Mouse (Mus musculus): Measurements from ENCODE around the gene Spata25. TPM values are rescaled to one million over a fixed set of nuclear protein-coding genes. Genes with fewer than 3 reads are reported as not detected.
"Not testable (repeated sequence)": the region's sequence is repeated elsewhere in the genome, so short reads cannot be mapped to it uniquely, and the experiment has no call there.

Spata25 gene
- not detected in 2 replicates for total RNA-seq (2017)

DNA sequence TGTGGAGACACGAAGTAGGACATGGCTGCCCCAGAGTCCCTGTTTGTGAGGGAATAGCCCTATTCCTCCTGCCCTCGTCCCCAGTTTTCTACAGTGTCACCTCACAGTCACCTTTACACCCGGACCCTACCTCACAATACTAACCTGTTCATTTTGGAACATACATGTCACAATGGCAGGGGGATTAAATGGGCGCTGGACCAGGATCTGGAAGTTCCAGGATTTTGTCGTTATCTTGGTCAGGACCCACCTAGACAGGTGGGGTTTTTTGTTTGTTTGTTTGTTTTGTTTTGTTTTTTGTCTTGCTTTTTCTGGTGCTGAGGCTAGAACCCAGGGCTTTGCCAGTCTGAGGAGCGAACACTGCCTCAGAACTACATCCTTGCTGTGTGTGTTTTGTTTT is at the start of gene Spata25:
Gene Spata25 (minus strand): TSS at position 101 of the 400 bp plus-strand sequence.
- no peak for ATAC-seq (replicated peaks in 1 of 2; ENCODE audit: insufficient read depth in 1 of 2, low FRiP score in 2 of 2, low TSS enrichment in 1 of 2, low read depth in 1 of 2, poor library complexity in 2 of 2, severe bottlenecking in 2 of 2)

DNA sequence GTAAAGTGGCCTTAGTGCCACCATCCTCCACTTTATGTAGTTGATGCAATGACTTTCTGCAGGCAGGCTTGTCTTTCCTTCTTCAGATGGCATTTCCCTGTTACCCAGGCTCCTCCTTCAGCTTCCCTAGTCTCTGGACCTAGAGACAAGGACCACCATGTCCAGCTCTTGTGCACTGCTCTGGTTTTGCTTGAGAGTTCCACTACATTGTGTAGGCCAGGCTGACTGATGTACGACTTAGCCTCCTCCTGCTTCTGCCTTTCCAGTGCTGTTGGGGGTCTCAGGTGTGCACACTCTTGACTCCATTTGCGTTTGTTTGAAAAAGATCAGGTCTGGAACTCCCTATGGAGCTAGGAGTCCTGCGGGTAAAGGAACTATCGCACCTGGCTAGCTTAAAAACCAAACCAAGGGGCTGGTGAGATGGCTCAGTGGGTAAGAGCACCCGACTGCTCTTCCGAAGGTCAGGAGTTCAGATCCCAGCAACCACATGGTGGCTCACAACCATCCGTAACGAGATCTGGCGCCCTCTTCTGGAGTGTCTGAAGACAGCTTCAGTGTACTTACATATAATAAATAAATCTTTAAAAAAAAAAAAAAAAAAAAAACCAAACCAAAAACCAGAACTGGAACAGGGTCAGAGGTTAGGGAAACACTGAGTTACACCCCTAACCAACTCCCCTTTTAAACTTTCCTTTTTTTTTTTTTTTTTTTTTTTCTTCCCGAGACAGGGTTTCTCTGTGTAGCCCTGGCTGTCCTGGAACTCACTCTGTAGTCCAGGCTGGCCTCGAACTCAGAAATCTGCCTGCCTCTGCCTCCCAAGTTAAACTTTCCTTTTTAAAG is 49.3 kb upstream of the Spata25 start:
- not testable (repeated sequence) for ATAC-seq (replicated peaks in 1 of 2; ENCODE audit: insufficient read depth in 1 of 2, low FRiP score in 2 of 2, low TSS enrichment in 1 of 2, low read depth in 1 of 2, poor library complexity in 2 of 2, severe bottlenecking in 2 of 2)

DNA sequence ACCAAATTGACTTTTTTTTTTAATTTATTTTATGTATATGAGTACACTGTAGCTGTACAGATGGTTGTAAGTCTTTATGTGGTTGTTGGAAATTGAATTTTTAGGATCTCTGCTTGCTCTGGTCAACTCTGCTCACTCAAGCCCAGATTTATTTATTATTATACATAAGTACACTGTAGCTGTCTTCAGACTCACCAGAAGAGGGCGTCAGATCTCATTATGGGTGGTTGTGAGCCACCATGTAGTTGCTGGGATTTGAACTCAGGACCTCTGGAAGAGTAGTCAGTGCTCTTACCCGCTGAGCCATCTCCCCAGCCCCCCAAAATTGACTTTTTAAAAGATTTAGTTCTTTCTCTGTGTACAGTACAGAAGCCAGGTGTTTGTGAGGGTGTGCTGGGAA is 47.3 kb upstream of the Spata25 start:
- ATAC-seq (replicated peaks in 1 of 2; ENCODE audit: insufficient read depth in 1 of 2, low FRiP score in 2 of 2, low TSS enrichment in 1 of 2, low read depth in 1 of 2, poor library complexity in 2 of 2, severe bottlenecking in 2 of 2), result not testable (repeated sequence)

DNA sequence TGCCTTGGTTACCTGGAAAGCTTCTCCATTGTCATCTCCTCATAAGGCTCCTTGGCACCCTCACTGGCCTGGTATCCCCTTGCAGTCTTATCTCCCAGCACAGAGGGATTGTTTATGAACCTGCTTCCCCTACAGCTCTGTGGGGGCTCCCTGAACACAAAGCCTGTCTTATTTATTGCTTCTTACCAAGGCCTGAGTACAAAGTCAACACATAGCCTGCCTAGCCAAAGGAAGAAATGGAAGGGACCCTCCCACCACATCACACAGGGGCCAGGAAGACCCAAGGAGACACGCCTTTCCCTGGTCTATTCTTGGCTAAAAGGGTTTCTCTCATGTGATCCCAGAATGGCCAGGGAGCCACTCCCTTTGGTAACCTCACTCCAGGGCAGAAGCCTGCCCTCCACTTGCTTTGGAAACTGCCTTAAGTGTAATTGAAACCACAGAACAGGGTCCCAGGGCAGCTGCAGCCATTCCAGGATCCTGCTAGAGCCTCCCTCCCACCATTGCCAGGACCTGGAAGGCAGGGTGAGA is 46.0 kb upstream of the Spata25 start:
- ATAC-seq (replicated peaks in 1 of 2; ENCODE audit: insufficient read depth in 1 of 2, low FRiP score in 2 of 2, low TSS enrichment in 1 of 2, low read depth in 1 of 2, poor library complexity in 2 of 2, severe bottlenecking in 2 of 2), result no peak

DNA sequence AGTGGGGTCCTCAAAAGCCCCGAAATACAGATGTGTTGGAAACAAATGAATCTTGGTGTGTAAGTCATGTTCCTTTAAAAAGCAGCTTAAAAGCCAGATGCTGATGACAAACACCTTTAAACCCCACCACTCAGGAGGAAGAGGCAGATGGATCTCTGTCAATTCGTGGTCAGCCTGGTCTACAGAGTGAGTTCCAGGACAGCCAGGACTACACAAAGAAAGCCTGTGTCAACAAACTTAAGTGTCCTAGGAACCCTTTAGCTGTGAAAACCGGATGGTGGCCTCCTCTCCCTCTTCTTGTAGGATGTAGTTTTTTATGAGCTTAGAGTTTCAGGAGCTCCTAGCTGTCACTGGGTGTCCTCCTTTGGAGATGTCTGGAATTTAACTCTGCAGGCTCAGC is 45.3 kb upstream of the Spata25 start:
- no peak for ATAC-seq (replicated peaks in 1 of 2; ENCODE audit: insufficient read depth in 1 of 2, low FRiP score in 2 of 2, low TSS enrichment in 1 of 2, low read depth in 1 of 2, poor library complexity in 2 of 2, severe bottlenecking in 2 of 2)

DNA sequence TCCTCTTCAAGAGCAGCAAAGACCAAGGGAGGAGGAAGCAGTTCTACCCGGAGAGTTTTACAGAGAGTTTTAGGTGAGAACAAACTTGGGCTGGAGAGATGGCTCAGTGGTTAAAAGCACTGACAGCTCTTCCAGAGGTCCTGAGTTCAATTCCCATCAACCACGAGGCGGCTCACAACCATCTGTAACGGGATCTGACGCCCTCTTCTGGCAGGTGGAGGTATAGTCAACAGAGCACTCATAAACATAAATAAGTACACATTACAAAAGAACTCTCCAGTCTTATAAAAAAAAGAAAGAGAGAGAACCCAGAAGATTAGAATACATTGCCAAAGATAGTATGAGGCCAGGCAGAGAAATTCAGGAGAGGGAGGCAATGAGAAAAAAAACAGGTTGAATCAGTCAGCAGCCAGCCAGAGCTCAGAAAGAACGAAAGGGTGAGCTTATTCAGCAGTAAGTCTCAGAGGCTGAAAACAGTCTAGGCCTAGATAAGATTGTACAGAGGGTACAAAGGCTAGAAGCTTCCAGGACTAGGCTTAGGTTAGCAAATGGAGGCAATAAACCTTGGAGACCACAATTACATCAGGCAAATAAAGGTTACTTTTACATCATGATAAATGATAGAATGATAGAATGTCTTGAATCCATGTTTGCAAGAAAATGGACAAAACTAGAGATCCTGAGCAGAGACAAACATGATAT is 43.4 kb upstream of the Spata25 start:
- ATAC-seq (replicated peaks in 1 of 2; ENCODE audit: insufficient read depth in 1 of 2, low FRiP score in 2 of 2, low TSS enrichment in 1 of 2, low read depth in 1 of 2, poor library complexity in 2 of 2, severe bottlenecking in 2 of 2), result no peak

DNA sequence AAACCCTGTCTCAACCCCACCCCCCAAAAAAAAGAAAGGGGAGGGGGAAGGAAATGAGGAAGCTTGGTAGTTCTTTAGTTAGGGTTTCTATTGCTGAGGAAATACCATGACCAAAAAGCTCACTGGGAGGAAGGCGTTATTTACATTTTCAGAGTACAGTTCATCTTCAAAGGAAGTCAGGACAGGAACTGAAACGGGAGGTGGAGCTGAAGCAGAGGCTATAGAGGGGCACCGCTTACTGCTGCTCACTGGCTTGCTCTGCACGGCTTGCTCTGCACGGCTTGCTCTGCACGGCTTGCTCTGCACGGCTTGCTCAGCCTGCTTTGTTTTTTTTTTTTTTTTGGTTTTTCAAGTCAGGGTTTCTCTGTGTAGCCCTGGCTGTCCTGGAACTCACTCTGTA is 40.2 kb upstream of the Spata25 start:
- peak in 1 of 2 experiments; percentile 37; a peak in 1 of 4 replicates for ATAC-seq (replicated peaks in 1 of 2; ENCODE audit: insufficient read depth in 1 of 2, low FRiP score in 2 of 2, low TSS enrichment in 1 of 2, low read depth in 1 of 2, poor library complexity in 2 of 2, severe bottlenecking in 2 of 2)

DNA sequence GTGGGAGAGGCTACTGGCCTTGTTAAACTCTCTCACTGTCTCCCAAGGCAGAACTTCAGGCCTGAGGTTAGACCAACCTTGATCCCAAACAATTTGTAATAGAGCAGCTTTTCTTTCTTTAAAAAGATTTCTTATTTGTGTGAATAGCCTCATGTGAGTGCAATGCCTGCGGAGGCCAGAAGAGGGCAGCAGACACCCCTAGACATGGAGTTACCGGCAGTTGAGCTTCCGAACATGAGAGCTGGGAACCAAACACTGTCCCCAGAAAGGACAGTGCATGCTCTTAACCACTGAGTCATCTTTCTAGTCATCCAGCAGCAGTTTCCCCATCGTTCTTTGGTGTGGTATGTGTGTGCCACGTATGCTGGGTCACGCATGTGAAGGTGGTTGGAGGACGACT is 39.2 kb upstream of the Spata25 start:
- no peak for ATAC-seq (replicated peaks in 1 of 2; ENCODE audit: insufficient read depth in 1 of 2, low FRiP score in 2 of 2, low TSS enrichment in 1 of 2, low read depth in 1 of 2, poor library complexity in 2 of 2, severe bottlenecking in 2 of 2)

DNA sequence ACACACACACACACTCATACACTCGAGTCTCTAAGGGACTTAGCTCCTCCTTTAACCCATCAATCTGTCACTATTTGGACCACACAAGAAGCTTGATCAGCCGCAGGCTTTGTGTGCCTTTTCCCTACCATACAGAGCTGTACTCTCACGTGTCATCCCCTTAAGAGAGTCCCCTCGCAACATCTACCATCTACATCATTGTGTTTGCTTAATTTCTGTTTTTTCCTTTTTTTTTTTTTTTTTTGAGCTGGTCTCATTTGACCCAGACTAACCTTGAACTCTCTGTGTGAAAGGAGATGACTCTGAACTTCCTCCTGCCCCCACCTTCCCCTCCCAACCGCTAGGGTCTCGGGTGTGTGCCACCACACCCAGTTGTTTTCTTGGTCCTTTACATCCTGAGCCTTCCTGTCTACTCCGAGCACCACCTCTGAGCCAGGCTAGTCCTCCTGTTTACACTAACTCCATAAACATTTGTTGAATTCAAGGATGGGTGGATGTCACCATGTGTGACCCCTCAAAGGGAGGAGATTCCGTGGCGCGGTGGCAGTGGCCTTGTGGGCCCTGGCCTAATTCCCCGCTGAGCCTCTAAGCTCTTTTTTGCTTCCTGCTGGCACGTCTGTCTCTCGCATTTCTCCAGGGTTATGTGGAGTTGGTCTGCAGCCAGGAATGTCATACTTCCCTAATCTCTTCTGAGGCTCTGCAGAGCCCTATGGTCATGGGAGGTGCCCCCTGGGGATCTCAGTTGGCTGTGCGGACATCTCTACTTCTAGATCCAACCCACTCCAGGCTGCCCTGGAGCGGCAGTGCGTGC is 38.6 kb upstream of the Spata25 start:
- peak; percentile 63 to 75 for ATAC-seq (replicated peaks in 1 of 2; ENCODE audit: insufficient read depth in 1 of 2, low FRiP score in 2 of 2, low TSS enrichment in 1 of 2, low read depth in 1 of 2, poor library complexity in 2 of 2, severe bottlenecking in 2 of 2)

DNA sequence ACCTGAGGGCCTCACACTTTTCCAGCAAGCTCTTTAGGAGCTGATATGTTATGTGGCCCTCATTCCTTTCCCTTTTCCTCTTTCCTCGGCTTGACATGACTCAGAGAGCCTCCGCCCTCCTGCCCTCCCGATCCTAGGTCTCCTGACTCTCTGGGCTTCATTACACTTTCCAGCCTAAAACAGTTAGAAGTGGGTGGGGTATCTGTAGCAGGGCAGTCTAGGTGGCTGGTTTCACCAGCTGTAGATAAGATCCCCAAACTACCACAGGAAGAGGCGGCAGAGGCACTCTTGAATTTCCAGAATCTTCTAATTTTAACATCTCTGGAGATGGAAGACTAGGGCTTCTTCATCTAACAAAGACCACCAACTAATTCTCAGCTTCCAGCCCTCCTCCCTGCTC is 36.3 kb upstream of the Spata25 start:
- no peak for ATAC-seq (replicated peaks in 1 of 2; ENCODE audit: insufficient read depth in 1 of 2, low FRiP score in 2 of 2, low TSS enrichment in 1 of 2, low read depth in 1 of 2, poor library complexity in 2 of 2, severe bottlenecking in 2 of 2)

DNA sequence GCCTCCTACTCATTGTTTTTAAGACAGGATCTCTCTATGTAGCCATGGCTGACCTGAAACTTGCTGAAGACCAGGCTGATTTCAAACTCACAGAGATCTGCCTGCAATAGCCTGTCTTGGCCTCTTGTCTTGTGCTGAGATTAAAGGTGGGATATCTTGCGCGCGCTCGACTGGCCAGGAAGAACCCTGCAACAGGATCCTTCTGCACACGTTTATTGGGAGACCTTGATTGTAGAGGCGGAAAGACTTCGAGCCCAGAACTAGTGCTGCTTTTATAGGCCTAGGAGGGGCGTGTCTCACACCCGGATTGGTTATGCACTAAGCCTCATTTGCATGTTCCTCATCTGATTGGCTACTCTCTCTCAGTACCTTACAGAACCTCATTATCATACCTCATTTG is 35.1 kb upstream of the Spata25 start:
- not testable (repeated sequence) for ATAC-seq (replicated peaks in 1 of 2; ENCODE audit: insufficient read depth in 1 of 2, low FRiP score in 2 of 2, low TSS enrichment in 1 of 2, low read depth in 1 of 2, poor library complexity in 2 of 2, severe bottlenecking in 2 of 2)

DNA sequence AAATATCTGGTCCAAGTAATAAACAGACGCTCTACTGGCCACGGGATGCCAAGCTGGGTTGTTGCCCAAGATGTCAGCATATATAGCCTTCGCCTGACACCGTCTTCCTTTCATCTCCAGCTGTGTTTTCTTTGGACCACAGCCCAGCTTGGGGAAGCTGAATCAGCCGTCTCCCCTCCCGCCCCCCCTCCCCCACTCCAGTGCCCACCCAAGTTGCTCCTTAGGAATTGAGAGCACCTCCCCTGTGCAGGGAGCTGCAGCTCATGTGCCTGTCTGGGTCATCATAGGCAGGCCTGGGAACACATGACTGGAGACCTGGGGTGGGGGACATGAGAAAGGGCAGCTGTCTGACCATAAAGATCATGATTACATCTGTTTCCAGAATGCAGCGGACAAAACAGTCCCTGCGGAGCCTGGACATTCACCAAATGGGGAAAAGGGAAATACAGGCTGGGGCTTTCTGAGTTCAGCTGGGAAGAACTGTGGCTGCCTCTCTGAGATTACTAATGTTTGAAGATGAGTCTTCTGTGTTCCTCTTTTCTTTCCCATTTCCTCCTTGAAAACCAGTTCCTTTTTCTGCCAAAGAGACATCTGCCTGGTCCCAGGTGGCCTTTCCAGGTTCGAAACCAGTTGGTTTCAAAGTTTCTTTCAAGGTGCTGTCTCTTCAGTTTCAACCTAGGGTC is 34.0 kb upstream of the Spata25 start:
- no peak for ATAC-seq (replicated peaks in 1 of 2; ENCODE audit: insufficient read depth in 1 of 2, low FRiP score in 2 of 2, low TSS enrichment in 1 of 2, low read depth in 1 of 2, poor library complexity in 2 of 2, severe bottlenecking in 2 of 2)

DNA sequence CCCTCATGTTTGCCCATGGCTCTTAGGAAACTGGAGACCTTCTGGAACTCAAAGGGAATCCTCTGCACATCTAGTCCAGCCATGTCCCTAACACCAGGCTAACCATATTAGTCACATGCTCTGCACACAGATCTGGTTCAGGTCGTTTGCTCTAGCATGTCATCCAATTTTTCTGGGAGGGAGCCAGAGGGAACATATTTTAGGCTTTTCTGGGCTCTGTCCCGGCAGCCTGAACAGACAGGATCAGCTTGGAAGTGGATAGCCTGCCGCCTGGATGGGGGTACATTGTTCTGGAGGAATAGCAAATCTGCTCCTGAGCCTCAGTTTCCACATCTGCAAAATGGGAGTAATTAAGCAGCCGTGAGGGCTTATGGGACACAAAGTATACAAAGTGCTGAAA is 32.8 kb upstream of the Spata25 start:
- no peak for ATAC-seq (replicated peaks in 1 of 2; ENCODE audit: insufficient read depth in 1 of 2, low FRiP score in 2 of 2, low TSS enrichment in 1 of 2, low read depth in 1 of 2, poor library complexity in 2 of 2, severe bottlenecking in 2 of 2)

DNA sequence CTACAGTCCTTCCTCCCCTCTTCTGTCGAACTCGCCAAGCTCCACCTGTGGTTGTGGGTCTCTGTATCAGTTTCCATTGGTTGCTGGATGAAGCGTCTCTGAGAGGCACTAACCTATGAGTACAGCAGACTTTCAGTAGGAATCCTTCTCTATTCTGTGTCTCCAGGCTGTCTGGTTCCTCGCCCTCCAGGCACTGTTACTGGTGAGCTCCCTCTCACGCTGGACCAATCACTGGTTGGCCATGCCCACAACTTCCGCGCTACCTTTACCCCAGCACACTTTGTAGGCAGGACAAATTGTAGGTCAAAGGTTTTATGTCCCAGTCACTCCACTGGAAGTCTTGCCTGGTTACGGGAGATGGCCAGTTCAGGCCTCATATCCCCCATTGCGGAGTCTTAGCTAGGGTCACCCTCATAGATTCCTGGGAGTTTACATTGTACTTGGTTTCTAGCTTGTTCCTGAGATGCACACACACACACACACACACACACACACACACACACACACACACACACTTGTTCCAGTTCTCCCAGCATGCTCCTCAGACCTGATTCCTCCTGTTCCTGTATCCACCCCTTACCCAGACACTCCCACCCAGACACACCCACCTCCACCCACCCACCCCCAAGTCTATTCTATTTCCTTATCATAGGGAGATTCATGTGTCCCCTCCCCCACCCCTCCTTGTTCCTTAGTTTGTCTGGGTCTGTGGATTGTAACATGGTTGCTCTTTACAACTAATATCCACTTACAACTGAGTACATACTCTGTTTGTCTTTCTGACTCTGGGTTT is 31.5 kb upstream of the Spata25 start:
- no peak for ATAC-seq (replicated peaks in 1 of 2; ENCODE audit: insufficient read depth in 1 of 2, low FRiP score in 2 of 2, low TSS enrichment in 1 of 2, low read depth in 1 of 2, poor library complexity in 2 of 2, severe bottlenecking in 2 of 2)

DNA sequence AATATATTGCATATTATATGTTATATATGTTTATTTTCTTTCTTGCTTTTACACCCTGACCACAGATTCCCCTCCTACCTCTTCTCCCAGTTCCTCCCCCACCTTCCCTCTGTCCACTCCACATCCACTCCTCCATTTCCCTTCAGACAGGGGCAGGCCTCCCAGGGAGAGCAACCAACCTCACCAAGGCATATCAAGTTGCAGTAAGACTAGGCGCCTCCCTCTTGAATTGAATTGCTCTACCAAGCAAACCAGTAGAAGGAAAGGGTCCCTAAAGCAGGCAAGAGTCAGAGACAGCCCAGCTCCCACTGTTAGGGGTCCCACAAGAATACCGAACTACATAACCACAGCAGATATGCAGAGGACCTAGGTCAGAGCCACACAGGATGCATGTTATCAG is 30.8 kb upstream of the Spata25 start:
- ATAC-seq (replicated peaks in 1 of 2; ENCODE audit: insufficient read depth in 1 of 2, low FRiP score in 2 of 2, low TSS enrichment in 1 of 2, low read depth in 1 of 2, poor library complexity in 2 of 2, severe bottlenecking in 2 of 2), result no peak

DNA sequence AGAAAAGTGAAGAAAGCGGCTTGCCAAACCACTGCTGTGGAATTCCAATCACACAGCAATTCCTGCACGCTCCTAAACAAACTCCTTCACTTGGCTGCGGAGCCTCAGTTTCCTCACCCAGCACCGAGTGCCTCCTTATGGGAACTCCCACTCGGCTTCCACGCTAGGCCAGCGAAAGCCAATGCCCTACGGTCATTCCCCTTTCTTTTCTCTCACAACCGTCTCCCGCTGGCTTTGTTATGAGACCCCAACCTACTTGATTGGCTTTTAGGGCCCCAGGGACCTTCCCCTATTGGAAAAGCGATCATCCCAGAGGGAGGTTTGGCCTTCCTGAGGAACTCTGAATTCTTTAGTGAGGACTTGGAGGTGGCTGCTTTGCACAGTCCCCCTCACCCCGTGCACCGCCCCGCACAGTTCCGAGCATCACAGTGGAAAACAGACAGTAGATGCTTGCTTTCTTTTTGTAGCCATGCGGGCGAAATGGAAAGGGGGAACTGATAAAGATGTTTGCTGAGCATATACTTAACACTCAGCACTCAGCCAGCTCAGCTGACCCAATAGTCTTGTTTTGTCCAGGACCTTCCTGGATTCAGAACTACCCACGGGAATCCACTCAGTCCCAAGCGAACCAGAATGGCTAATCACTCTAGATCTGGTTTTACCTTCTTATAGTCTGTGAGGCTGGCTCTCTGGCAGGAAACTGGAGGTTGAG is 29.7 kb upstream of the Spata25 start:
- no peak for ATAC-seq (replicated peaks in 1 of 2; ENCODE audit: insufficient read depth in 1 of 2, low FRiP score in 2 of 2, low TSS enrichment in 1 of 2, low read depth in 1 of 2, poor library complexity in 2 of 2, severe bottlenecking in 2 of 2)
